Mouse (Mus musculus) MEL (cell line): ENCODE measurements around the gene Arntl.

ENCODE experiments used
- BHLHE40 ChIP-seq: IDR thresholded peaks from 2 replicates; pipeline ENCODE4 v1.6.1; 2012; ENCODE audit warnings: low read depth, mild to moderate bottlenecking, inconsistent platforms, low read length, improper control_type of control experiment, borderline replicate concordance
- CHD1 ChIP-seq: IDR thresholded peaks from 2 replicates; pipeline ENCODE4 v1.6.1; 2012; ENCODE audit warnings: low read depth, mild to moderate bottlenecking, inconsistent platforms, low read length, improper control_type of control experiment
- CTCF ChIP-seq, 3 experiments: IDR thresholded peaks in 2 of 3; conservative IDR thresholded peaks in 1 of 3; 2 replicates each; pipeline ENCODE4 v1.5.1; 2011 to 2012; ENCODE audit warnings: low read length in 3 of 3, low read depth in 2 of 3, mild to moderate bottlenecking in 2 of 3, improper control_type of control experiment in 1 of 3, inconsistent platforms in 1 of 3, mixed read lengths in 1 of 3, moderate library complexity in 1 of 3; ENCODE audit not compliant: control insufficient read depth in 1 of 3, insufficient read depth in 1 of 3, poor library complexity in 1 of 3, severe bottlenecking in 1 of 3
- E2F4 ChIP-seq: IDR thresholded peaks from 2 replicates; pipeline ENCODE4 v1.6.1; 2011; ENCODE audit warnings: low read depth, low read length, improper control_type of control experiment, borderline replicate concordance
- EP300 ChIP-seq, 2 experiments: IDR thresholded peaks; 2 replicates each; pipeline ENCODE4 v1.6.1; 2011; ENCODE audit warnings: improper control_type of control experiment in 2 of 2, low read length in 2 of 2, low read depth in 1 of 2, mild to moderate bottlenecking in 1 of 2
- GABPA ChIP-seq: IDR thresholded peaks from 2 replicates; pipeline ENCODE4 v1.6.1; 2012; ENCODE audit warnings: low read depth, mild to moderate bottlenecking, inconsistent platforms, low read length, improper control_type of control experiment, moderate library complexity
- GATA1 ChIP-seq: IDR thresholded peaks from 2 replicates; pipeline ENCODE4 v1.6.1; 2011; ENCODE audit warnings: low read depth, low read length, improper control_type of control experiment
- KAT2A ChIP-seq: conservative IDR thresholded peaks from 2 replicates; pipeline ENCODE4 v1.6.1; 2012; ENCODE audit warnings: low read depth, low read length, improper control_type of control experiment, inconsistent platforms
- MEF2A ChIP-seq: IDR thresholded peaks from 2 replicates; pipeline ENCODE4 v1.6.1; 2014; ENCODE audit warnings: low read depth, mild to moderate bottlenecking, inconsistent platforms, low read length, improper control_type of control experiment; ENCODE audit not compliant: poor library complexity, insufficient replicate concordance, severe bottlenecking; ENCODE audit errors: extremely low read depth
- NRF1 ChIP-seq: IDR thresholded peaks from 2 replicates; pipeline ENCODE4 v1.6.1; 2014; ENCODE audit warnings: low read depth, mild to moderate bottlenecking, inconsistent platforms, low read length, improper control_type of control experiment, moderate library complexity; ENCODE audit not compliant: poor library complexity, insufficient read depth, severe bottlenecking
- POLR2A ChIP-seq, 2 experiments: IDR thresholded peaks; 2 replicates each; pipeline ENCODE4 v1.6.1; 2011 to 2012; ENCODE audit warnings: low read length in 2 of 2, mild to moderate bottlenecking in 2 of 2, control low read depth in 1 of 2, improper control_type of control experiment in 1 of 2, low read depth in 1 of 2, moderate library complexity in 1 of 2; ENCODE audit not compliant: control insufficient read depth in 1 of 2, insufficient read depth in 1 of 2, poor library complexity in 1 of 2
- RAD21 ChIP-seq: IDR thresholded peaks from 2 replicates; pipeline ENCODE4 v1.6.1; 2011; ENCODE audit warnings: mild to moderate bottlenecking, low read depth, low read length, improper control_type of control experiment

- TF ChIP-seq POLR2A (IDR thresholded peaks at IDR 0.05; ENCODE audit: control insufficient read depth in 1 of 2, insufficient read depth in 1 of 2, low read depth in 1 of 2, low read length in 2 of 2, poor library complexity in 1 of 2) (no peak), MEF2A (no peak), CTCF (IDR thresholded peaks at IDR 0.05 in 2 of 3, conservative IDR thresholded peaks at IDR 0.05 in 1 of 3; ENCODE audit: control insufficient read depth in 1 of 3, insufficient read depth in 1 of 3, low read depth in 2 of 3, low read length in 3 of 3, poor library complexity in 1 of 3, severe bottlenecking in 1 of 3) (no peak), GATA1 (no peak), RAD21 (no peak), CHD1 (no peak), EP300 (IDR thresholded peaks at IDR 0.05; ENCODE audit: low read depth in 1 of 2, low read length in 2 of 2) (no peak), KAT2A (no peak), E2F4 (no peak), BHLHE40 (no peak), GABPA (no peak), NRF1 (no peak)
Observed at GRCm38 (mm10) chr7:113249134-113249825, 42.0 kb downstream of the Arntl start.
